Mouse (Mus musculus) kidney, adult 8-10 months (tissue): ENCODE data around the gene Tbc1d22a.

Experiments used
- DNase-seq, 2 experiments: peaks; one replicate each; pipeline ENCODE4 v3.0.0; 2022

Gene Tbc1d22a

GRCm38 (mm10) chr15:86238076-86238475 lies 23.8 kb downstream of the Tbc1d22a start:
- DNase-seq, result no peak

- no peak for DNase-seq
These were observed 24.8 kb downstream of the Tbc1d22a start for GRCm38 (mm10) chr15:86239068-86239467.

- DNase-seq, result peak; percentile 43 to 66
These were observed 25.5 kb downstream of the Tbc1d22a start for GRCm38 (mm10) chr15:86239801-86240200.

- DNase-seq, result peak in 1 of 2 experiments; percentile 73
These were observed 29.4 kb downstream of the Tbc1d22a start for GRCm38 (mm10) chr15:86243708-86244107.

GRCm38 (mm10) chr15:86244380-86244779 lies 30.1 kb downstream of the Tbc1d22a start:
- DNase-seq, result no peak

GRCm38 (mm10) chr15:86250269-86250668 lies 36.0 kb downstream of the Tbc1d22a start:
- DNase-seq, result peak in 1 of 2 experiments; percentile 25

- DNase-seq, result no peak
These were observed 37.9 kb downstream of the Tbc1d22a start for GRCm38 (mm10) chr15:86252130-86252529.

- no peak for DNase-seq
These were observed 38.4 kb downstream of the Tbc1d22a start for GRCm38 (mm10) chr15:86252684-86253083.

GRCm38 (mm10) chr15:86253411-86253810 lies 39.2 kb downstream of the Tbc1d22a start:
- DNase-seq, result no peak

- no peak for DNase-seq
These were observed 41.9 kb downstream of the Tbc1d22a start for GRCm38 (mm10) chr15:86256201-86256600.

- DNase-seq, result no peak
These were observed 42.5 kb downstream of the Tbc1d22a start for GRCm38 (mm10) chr15:86256728-86257179.

- no peak for DNase-seq
These were observed 43.8 kb downstream of the Tbc1d22a start for GRCm38 (mm10) chr15:86257916-86258685.

- no peak for DNase-seq
These were observed 45.0 kb downstream of the Tbc1d22a start for GRCm38 (mm10) chr15:86259233-86259632.

GRCm38 (mm10) chr15:86260111-86260510 lies 45.9 kb downstream of the Tbc1d22a start:
- DNase-seq, result no peak

- DNase-seq, result no peak
These were observed 50.1 kb downstream of the Tbc1d22a start for GRCm38 (mm10) chr15:86264389-86264788.

- no peak for DNase-seq
These were observed 50.5 kb downstream of the Tbc1d22a start for GRCm38 (mm10) chr15:86264803-86265202.

GRCm38 (mm10) chr15:86266975-86267374 lies 52.7 kb downstream of the Tbc1d22a start:
- DNase-seq, result no peak

GRCm38 (mm10) chr15:86268526-86268925 lies 54.3 kb downstream of the Tbc1d22a start:
- DNase-seq, result no peak

GRCm38 (mm10) chr15:86275754-86276153 lies 61.5 kb downstream of the Tbc1d22a start:
- DNase-seq, result no peak

GRCm38 (mm10) chr15:86276538-86277264 lies 62.4 kb downstream of the Tbc1d22a start:
- DNase-seq, result no peak

GRCm38 (mm10) chr15:86277428-86277827 lies 63.2 kb downstream of the Tbc1d22a start:
- DNase-seq, result no peak

GRCm38 (mm10) chr15:86279059-86279974 lies 65.1 kb downstream of the Tbc1d22a start:
- no peak for DNase-seq

GRCm38 (mm10) chr15:86280137-86280536 lies 65.9 kb downstream of the Tbc1d22a start:
- no peak for DNase-seq
